Mouse (Mus musculus): Measurements from ENCODE around the gene Tlr3. TPM values are rescaled to one million over a fixed set of nuclear protein-coding genes. Genes with fewer than 3 reads are reported as not detected.

The Tlr3 gene
- polyA plus RNA-seq (2016; fragmentation: Nextera tagmentation; extraction: Ambion mirVana): 1.1 and 1.4 TPM in 2 replicates

DNA sequence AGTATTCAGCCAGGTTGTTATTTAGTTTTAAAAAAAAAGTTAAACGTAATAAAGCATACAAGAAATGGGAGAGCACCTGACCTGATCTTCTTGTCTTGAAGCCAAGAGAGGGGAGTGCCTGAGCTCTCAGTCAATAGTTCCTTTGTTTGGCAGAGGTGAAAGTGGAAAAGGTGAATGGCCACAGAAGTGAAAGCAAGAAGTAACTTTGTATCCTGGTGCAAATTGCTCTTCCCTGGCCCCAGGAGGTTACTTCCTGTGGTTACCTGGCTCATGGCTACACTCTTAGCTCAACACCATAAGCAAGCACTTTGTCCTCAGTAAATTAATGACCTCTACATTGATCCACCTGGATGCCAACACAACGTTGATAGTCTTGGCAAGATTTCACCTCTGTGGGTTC lies at the start of gene Tlr3:
TSS of gene Tlr3 (minus strand) at position 199 of the 400 bp plus-strand sequence.
- Histone ChIP-seq H3K4me1 (0 out of 2 replicates have a peak, but pooled peaks cover 5% of the 10 kb centered on the region), H3K9me3 (replicated peaks) (no peaks in the 10 kb centered on the region), H3K4me2 (replicated peaks) (peak within 1 kb of the TSS; percentile 54), H3K4me3 (peak within 1 kb of the TSS; percentile 26), H3K27ac (0 out of 2 replicates have a peak within 1 kb of the TSS, but pooled peaks have one; percentile 13), H3K9ac (no peak within 1 kb of the TSS), H3K36me3 (no peaks in the 10 kb centered on the region), H3K27me3 (no peaks in the 10 kb centered on the region)
- 68% methylated on average over 2 of the region's 2 CpGs for WGBS
- ATAC-seq (ENCODE audit: low FRiP score): no peak

DNA sequence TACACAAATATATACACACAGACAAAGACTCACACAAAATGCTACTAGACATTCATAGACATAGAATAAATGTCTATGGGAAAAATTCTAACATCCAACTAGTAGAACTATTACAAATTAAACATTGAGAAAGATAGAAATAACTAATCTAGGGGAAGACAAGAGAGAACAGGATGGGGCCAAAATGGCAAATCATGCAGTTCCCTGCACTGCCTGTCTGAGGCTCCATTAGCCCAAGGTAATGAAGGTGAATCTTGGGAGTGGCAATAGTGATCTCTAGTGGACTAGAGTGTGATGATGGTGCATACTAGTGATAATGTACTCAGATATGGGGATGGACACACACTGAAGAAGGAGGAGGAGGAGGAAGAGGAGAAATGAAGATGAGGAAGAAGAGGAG lies 47.0 kb upstream of the Tlr3 start:
- no peak for ATAC-seq (ENCODE audit: low FRiP score)

GRCm38 (mm10) chr8:45454426-45454825 lies 43.5 kb upstream of the Tlr3 start:
- Histone ChIP-seq H3K4me1 (no peaks in the 10 kb centered on the region), H3K9me3 (replicated peaks) (no peaks in the 10 kb centered on the region), H3K36me3 (no peaks in the 10 kb centered on the region), H3K4me3 (no peak overlapping the region), H3K9ac (no peak overlapping the region), H3K27ac (no peak overlapping the region), H3K27me3 (no peaks in the 10 kb centered on the region), H3K4me2 (replicated peaks) (no peak overlapping the region)
- WGBS: 67% methylated on average over 6 of the region's 6 CpGs
- peak; percentile 78 for ATAC-seq (ENCODE audit: low FRiP score)

More for the DNA sequence above, 47.0 kb upstream of the Tlr3 start:
- Histone ChIP-seq H3K4me2 (replicated peaks) (no peak overlapping the region), H3K9ac (no peak overlapping the region), H3K4me3 (no peak overlapping the region), H3K27ac (no peak overlapping the region), H3K4me1 (no peaks in the 10 kb centered on the region), H3K27me3 (no peaks in the 10 kb centered on the region), H3K9me3 (replicated peaks) (no peaks in the 10 kb centered on the region), H3K36me3 (no peaks in the 10 kb centered on the region)

DNA sequence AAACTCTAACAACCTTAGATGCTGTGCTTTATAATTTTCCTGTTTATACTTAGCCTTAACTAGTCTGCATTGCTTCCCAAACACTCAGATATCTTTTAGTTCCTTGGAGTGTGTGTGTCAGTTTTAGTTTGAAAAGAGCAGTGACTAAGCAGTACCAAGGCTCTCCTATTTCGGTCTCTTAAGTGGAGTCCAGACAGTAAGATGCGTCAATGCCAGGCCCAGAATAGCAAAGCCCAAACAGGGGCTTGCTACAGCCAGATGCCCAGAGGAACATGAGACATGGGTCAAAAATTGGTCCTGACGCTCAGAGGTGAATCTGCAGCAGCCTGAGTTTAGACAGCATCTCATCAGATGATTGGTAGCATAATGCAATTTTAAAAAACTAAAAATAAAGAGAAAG lies 41.2 kb upstream of the Tlr3 start:
- Histone ChIP-seq H3K9me3 (replicated peaks) (no peaks in the 10 kb centered on the region), H3K9ac (no peak overlapping the region), H3K4me1 (no peaks in the 10 kb centered on the region), H3K27me3 (no peaks in the 10 kb centered on the region), H3K36me3 (no peaks in the 10 kb centered on the region), H3K27ac (no peak overlapping the region), H3K4me2 (replicated peaks) (no peak overlapping the region), H3K4me3 (no peak overlapping the region)
- WGBS: 81% methylated on average over 3 of the region's 3 CpGs
- no peak for ATAC-seq (ENCODE audit: low FRiP score)

- 87% methylated on average over 3 of the region's 3 CpGs for WGBS
- H3K27ac ChIP-seq: no peak overlapping the region
- H3K9me3 ChIP-seq (replicated peaks): no peaks in the 10 kb centered on the region
- no peak overlapping the region for H3K4me3 ChIP-seq
- H3K4me2 ChIP-seq (replicated peaks): no peak overlapping the region
- H3K9ac ChIP-seq: no peak overlapping the region
- no peak for ATAC-seq (ENCODE audit: low FRiP score)
- no peaks in the 10 kb centered on the region for H3K4me1 ChIP-seq
- H3K27me3 ChIP-seq: no peaks in the 10 kb centered on the region
- H3K36me3 ChIP-seq: no peaks in the 10 kb centered on the region
Measured at GRCm38 (mm10) chr8:45448842-45449241, 38.0 kb upstream of the Tlr3 start.

- no peak overlapping the region for H3K4me3 ChIP-seq
- H3K4me2 ChIP-seq (replicated peaks): no peak overlapping the region
- no peaks in the 10 kb centered on the region for H3K27me3 ChIP-seq
- no peaks in the 10 kb centered on the region for H3K9me3 ChIP-seq (replicated peaks)
- H3K36me3 ChIP-seq: no peaks in the 10 kb centered on the region
- H3K4me1 ChIP-seq: no peaks in the 10 kb centered on the region
- no peak overlapping the region for H3K27ac ChIP-seq
- 68% methylated on average over 1 of the region's 1 CpGs for WGBS
- ATAC-seq (ENCODE audit: low FRiP score): no peak
- H3K9ac ChIP-seq: no peak overlapping the region
Measured at GRCm38 (mm10) chr8:45448257-45448656, 37.4 kb upstream of the Tlr3 start.

DNA sequence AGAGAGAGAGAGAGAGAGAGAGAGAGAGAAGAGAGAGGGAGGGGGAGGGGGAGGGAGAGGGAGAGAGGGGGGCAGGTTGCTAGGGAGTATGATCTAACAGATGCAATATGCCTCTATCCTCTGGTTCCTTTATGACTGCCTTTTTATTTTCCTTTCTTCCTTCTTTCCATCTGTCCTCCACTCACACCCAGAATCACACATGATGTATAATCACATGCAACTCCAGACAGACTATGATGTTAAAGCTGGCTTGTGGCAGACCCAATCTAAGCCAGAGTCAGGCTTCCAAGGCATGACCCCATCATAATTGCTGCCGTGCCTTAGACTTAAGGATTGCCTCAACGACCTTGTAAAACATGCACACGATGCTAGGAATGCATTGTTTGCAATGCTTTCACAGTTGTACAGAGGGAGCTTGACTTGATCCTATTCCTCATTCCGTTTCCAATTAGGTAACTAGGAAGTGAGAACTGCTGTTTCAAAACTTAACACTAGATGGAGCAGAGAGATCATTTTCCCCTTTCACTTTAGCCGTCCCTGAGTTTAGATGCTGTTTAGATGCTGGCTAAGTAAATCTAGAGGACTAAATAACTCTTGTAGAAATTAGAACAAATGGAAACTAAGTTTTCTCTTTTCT lies 28.1 kb upstream of the Tlr3 start:
- Histone ChIP-seq H3K27me3 (no peaks in the 10 kb centered on the region), H3K36me3 (no peaks in the 10 kb centered on the region), H3K27ac (no peak overlapping the region), H3K4me3 (no peak overlapping the region), H3K9ac (no peak overlapping the region), H3K4me1 (no peaks in the 10 kb centered on the region), H3K4me2 (replicated peaks) (no peak overlapping the region), H3K9me3 (replicated peaks) (no peaks in the 10 kb centered on the region)
- 8% methylated on average over 5 of the region's 5 CpGs for WGBS
- no peak for ATAC-seq (ENCODE audit: low FRiP score)

GRCm38 (mm10) chr8:45420151-45420550 lies 9.3 kb upstream of the Tlr3 start:
- H3K4me2 ChIP-seq (replicated peaks): no peak overlapping the region
- no peaks in the 10 kb centered on the region for H3K4me1 ChIP-seq
- H3K27ac ChIP-seq: no peak overlapping the region
- no peaks in the 10 kb centered on the region for H3K9me3 ChIP-seq (replicated peaks)
- H3K9ac ChIP-seq: no peak overlapping the region
- no peaks in the 10 kb centered on the region for H3K36me3 ChIP-seq
- no peaks in the 10 kb centered on the region for H3K27me3 ChIP-seq
- 94% methylated on average over 7 of the region's 7 CpGs for WGBS
- ATAC-seq (ENCODE audit: low FRiP score): no peak
- H3K4me3 ChIP-seq: no peak overlapping the region

GRCm38 (mm10) chr8:45414965-45415364 lies 4.1 kb upstream of the Tlr3 start:
- Histone ChIP-seq H3K4me3 (no peak overlapping the region), H3K27me3 (no peaks in the 10 kb centered on the region), H3K27ac (no peak overlapping the region), H3K36me3 (no peaks in the 10 kb centered on the region), H3K4me1 (0 out of 2 replicates have a peak, but pooled peaks cover 5% of the 10 kb centered on the region), H3K4me2 (replicated peaks) (no peak overlapping the region), H3K9ac (no peak overlapping the region), H3K9me3 (replicated peaks) (no peaks in the 10 kb centered on the region)
- WGBS: 74% methylated on average over 7 of the region's 7 CpGs
- ATAC-seq (ENCODE audit: low FRiP score): no peak

- no peaks in the 10 kb centered on the region for H3K36me3 ChIP-seq
- peak overlapping the region; percentile 54 for H3K4me2 ChIP-seq (replicated peaks)
- no peaks in the 10 kb centered on the region for H3K27me3 ChIP-seq
- 0 out of 2 replicates have a peak overlapping the region, but pooled peaks have one; percentile 13 for H3K27ac ChIP-seq
- peak overlapping the region; percentile 26 for H3K4me3 ChIP-seq
- ATAC-seq (ENCODE audit: low FRiP score): peak; percentile 78
- 9% methylated on average over 18 of the region's 18 CpGs for WGBS
- 0 out of 2 replicates have a peak, but pooled peaks cover 5% of the 10 kb centered on the region for H3K4me1 ChIP-seq
- no peak overlapping the region for H3K9ac ChIP-seq
- H3K9me3 ChIP-seq (replicated peaks): no peaks in the 10 kb centered on the region
Measured at GRCm38 (mm10) chr8:45410146-45410880, 567 bp downstream of the Tlr3 start.

DNA sequence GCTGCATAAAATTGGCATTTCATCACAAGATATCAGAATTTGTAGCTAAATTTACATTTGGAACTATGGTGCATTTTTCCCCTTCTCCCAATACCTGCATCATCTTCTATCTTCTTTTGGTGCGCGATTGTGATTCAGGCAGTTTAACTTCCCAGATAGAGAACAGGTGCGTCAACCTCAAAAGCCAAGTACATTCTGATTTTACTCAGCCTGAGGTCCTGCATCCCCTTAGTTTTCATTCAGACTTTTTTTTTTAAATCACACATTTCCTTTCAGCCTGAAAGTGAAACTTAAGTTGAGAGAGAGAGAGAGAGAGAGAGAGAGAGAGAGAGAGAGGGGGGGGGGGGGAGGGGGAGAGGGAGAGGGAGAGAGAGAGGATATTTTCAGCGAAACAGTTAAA lies 1.2 kb downstream of the Tlr3 start:
- Histone ChIP-seq H3K27me3 (no peaks in the 10 kb centered on the region), H3K27ac (no peak overlapping the region), H3K9me3 (replicated peaks) (no peaks in the 10 kb centered on the region), H3K9ac (no peak overlapping the region), H3K4me2 (replicated peaks) (peak overlapping the region; percentile 54), H3K4me1 (0 out of 2 replicates have a peak, but pooled peaks cover 5% of the 10 kb centered on the region), H3K4me3 (peak overlapping the region; percentile 26), H3K36me3 (no peaks in the 10 kb centered on the region)
- ATAC-seq (ENCODE audit: low FRiP score): no peak
- WGBS: 55% methylated on average over 4 of the region's 4 CpGs

GRCm38 (mm10) chr8:45383250-45383649 lies 27.6 kb downstream of the Tlr3 start:
- H3K4me3 ChIP-seq: no peak overlapping the region
- H3K36me3 ChIP-seq: no peaks in the 10 kb centered on the region
- 65% methylated on average over 1 of the region's 1 CpGs for WGBS
- no peak overlapping the region for H3K4me2 ChIP-seq (replicated peaks)
- no peak overlapping the region for H3K9ac ChIP-seq
- H3K27me3 ChIP-seq: peaks cover 10% of the 10 kb centered on the region
- no peaks in the 10 kb centered on the region for H3K9me3 ChIP-seq (replicated peaks)
- H3K27ac ChIP-seq: no peak overlapping the region
- no peak for ATAC-seq (ENCODE audit: low FRiP score)
- H3K4me1 ChIP-seq: peaks cover 15% of the 10 kb centered on the region

Data from hindbrain, embryonic 12.5 days (tissue).